Mouse (Mus musculus): ENCODE data around the gene Rgs2. TPM values are rescaled to one million over a fixed set of nuclear protein-coding genes. Genes with fewer than 3 reads are reported as not detected.

The Rgs2 gene
- polyA plus RNA-seq, 1 experiment, result 20.4 TPM

DNA sequence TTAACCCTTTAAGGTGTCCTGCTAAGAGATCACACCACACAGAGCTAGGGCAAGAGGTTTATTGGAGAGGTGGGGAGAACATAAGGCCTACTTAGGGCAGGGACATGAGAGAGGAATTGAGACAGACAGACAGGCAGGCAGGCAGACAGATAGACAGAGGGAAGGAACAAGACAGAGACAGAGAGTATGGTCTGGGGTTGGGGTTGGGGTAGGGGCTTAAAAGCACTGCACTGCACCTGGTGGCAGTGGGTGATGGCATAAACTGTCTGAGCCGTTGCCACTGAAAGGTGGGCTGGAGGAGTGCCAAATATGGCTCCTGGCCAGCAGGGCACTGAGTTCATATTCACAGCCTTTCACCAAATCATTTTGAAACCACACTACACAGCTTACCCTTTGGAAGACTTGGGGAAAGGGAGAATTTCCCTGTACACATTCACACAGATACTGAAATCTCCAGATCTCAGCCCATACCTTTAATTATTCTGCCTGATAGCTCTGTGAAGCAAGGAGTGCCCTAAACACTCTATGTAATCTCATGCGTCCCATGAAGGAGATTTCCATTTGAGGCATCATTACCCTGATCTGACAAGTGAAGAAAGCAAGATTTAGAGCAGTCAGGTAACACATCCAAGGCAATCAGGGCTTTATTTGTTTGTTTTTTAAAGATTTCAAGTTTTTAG, 21.7 kb downstream of the Rgs2 start:
- Histone ChIP-seq H3K4me1 (ENCODE audit: control insufficient read depth, insufficient read depth, low read length) (0 out of 2 replicates have a peak, but pooled peaks cover 2% of the 10 kb centered on the region), H3K27ac (ENCODE audit: insufficient read depth, low read length) (no peak overlapping the region), H3K27me3 (ENCODE audit: control insufficient read depth, insufficient read depth, low read length) (no peaks in the 10 kb centered on the region), H3K4me3 (replicated peaks; ENCODE audit: insufficient read depth, low read depth, low read length) (no peak overlapping the region)
- peak in 1 of 2 experiments; percentile 14 for DNase-seq
- 47% methylated on average over 2 of the region's 2 CpGs for WGBS
- TF ChIP-seq CTCF (IDR thresholded peaks at IDR 0.05; ENCODE audit: borderline replicate concordance, insufficient read depth, low read depth, low read length) (no peak), POLR2A (IDR thresholded peaks at IDR 0.05; ENCODE audit: borderline replicate concordance, insufficient read depth, low read length) (no peak)

DNA sequence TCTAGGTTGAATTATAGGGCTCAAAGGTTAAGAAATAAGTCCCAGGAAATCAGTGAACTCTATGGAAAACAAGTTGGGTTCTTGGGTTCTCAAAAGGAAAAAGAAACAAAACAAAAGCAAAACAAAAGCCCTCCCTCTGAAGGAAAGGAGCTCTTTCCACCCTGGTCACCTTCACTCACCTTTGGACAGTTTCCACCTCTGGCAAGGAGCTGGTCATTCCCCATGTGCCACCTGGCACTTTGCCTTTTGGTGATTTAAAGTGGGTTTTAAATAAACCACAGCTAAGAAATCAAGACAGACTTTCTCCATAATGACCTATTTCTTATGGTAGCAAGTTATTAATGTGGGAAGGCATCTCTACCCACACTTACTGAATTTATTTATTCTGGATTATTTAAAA, 23.1 kb downstream of the Rgs2 start:
- peak; percentile 24 to 50 for DNase-seq
- no peak overlapping the region for H3K27ac ChIP-seq (ENCODE audit: insufficient read depth, low read length)
- no peak for TF ChIP-seq CTCF (IDR thresholded peaks at IDR 0.05; ENCODE audit: borderline replicate concordance, insufficient read depth, low read depth, low read length)
- TF ChIP-seq POLR2A (IDR thresholded peaks at IDR 0.05; ENCODE audit: borderline replicate concordance, insufficient read depth, low read length), result no peak
- H3K27me3 ChIP-seq (ENCODE audit: control insufficient read depth, insufficient read depth, low read length), result no peaks in the 10 kb centered on the region
- H3K4me1 ChIP-seq (ENCODE audit: control insufficient read depth, insufficient read depth, low read length), result 0 out of 2 replicates have a peak, but pooled peaks cover 2% of the 10 kb centered on the region
- no peak overlapping the region for H3K4me3 ChIP-seq (replicated peaks; ENCODE audit: insufficient read depth, low read depth, low read length)

DNA sequence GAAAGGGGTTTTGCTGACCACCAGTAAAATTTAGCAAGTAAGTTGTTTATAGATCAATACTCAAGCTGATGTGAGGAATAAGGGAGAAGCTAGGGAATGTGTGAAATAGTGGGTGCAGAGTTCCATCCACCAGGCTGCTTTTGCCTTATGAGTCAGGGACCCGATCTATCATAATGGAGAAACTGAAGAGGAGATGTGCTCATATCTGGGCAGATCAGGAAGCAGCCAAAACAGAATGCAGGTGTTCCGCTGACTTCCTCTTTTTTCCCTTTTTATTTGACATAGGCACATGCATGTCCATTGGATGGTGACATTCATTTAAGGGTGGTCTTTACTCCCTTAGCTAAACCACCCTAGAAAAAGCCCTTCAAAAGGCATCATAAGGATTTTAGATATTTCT, 29.3 kb downstream of the Rgs2 start:
- no peak overlapping the region for H3K27ac ChIP-seq (ENCODE audit: insufficient read depth, low read length)
- TF ChIP-seq POLR2A (IDR thresholded peaks at IDR 0.05; ENCODE audit: borderline replicate concordance, insufficient read depth, low read length) (no peak), CTCF (IDR thresholded peaks at IDR 0.05; ENCODE audit: borderline replicate concordance, insufficient read depth, low read depth, low read length) (no peak)
- DNase-seq, result no peak
- H3K4me3 ChIP-seq (replicated peaks; ENCODE audit: insufficient read depth, low read depth, low read length), result no peak overlapping the region
- no peaks in the 10 kb centered on the region for H3K4me1 ChIP-seq (ENCODE audit: control insufficient read depth, insufficient read depth, low read length)
- WGBS, result 97% methylated on average over 2 of the region's 2 CpGs
- H3K27me3 ChIP-seq (ENCODE audit: control insufficient read depth, insufficient read depth, low read length), result no peaks in the 10 kb centered on the region

DNA sequence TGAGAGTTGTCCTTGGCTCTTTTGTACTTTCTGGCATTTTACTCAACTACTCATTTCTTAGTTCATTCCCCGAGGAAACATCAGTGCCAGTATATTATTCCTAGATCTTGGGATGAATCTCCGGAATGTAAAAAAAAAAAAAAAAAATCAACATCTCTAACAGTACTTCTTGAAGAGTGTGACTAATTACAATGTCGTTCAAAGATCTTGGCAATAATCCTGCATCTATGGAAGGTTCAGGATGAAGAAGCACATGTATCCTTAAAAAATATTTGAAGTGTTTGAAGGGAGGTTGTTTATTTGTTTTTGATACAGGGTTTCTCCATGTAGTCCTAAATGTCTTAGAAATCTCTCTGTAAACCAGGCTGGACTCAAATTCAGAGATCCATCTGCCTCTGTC, 41.7 kb downstream of the Rgs2 start:
- H3K4me3 ChIP-seq (replicated peaks; ENCODE audit: insufficient read depth, low read depth, low read length), result no peak overlapping the region
- no peaks in the 10 kb centered on the region for H3K4me1 ChIP-seq (ENCODE audit: control insufficient read depth, insufficient read depth, low read length)
- no peak overlapping the region for H3K27ac ChIP-seq (ENCODE audit: insufficient read depth, low read length)
- 16% methylated on average over 3 of the region's 3 CpGs for WGBS
- no peaks in the 10 kb centered on the region for H3K27me3 ChIP-seq (ENCODE audit: control insufficient read depth, insufficient read depth, low read length)
- TF ChIP-seq POLR2A (IDR thresholded peaks at IDR 0.05; ENCODE audit: borderline replicate concordance, insufficient read depth, low read length) (no peak), CTCF (IDR thresholded peaks at IDR 0.05; ENCODE audit: borderline replicate concordance, insufficient read depth, low read depth, low read length) (no peak)
- DNase-seq, result no peak

DNA sequence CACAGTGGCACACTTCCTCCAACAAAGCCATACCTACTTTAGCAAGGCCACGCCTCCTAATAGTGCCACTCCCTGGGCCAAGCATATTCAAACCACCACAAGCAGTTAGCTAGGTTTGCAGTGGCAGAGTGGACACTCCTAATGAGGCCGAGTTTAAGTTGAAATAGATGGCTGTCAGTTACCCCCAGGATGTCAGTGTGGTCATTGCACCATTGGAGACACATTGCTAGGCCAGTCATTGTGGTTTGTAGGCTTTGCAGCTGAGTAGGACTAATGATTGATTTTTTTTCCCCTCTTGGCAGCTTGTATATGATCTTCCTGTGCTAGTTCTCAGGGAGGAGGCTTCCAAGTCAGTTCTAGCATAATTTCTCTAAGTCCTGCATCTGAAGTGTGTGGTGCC, 43.6 kb downstream of the Rgs2 start:
- Histone ChIP-seq H3K27me3 (ENCODE audit: control insufficient read depth, insufficient read depth, low read length) (no peaks in the 10 kb centered on the region), H3K27ac (ENCODE audit: insufficient read depth, low read length) (no peak overlapping the region), H3K4me3 (replicated peaks; ENCODE audit: insufficient read depth, low read depth, low read length) (no peak overlapping the region), H3K4me1 (ENCODE audit: control insufficient read depth, insufficient read depth, low read length) (no peaks in the 10 kb centered on the region)
- no peak for DNase-seq
- TF ChIP-seq POLR2A (IDR thresholded peaks at IDR 0.05; ENCODE audit: borderline replicate concordance, insufficient read depth, low read length) (no peak), CTCF (IDR thresholded peaks at IDR 0.05; ENCODE audit: borderline replicate concordance, insufficient read depth, low read depth, low read length) (no peak)
- WGBS, result 90% methylated on average over 2 of the region's 2 CpGs

DNA sequence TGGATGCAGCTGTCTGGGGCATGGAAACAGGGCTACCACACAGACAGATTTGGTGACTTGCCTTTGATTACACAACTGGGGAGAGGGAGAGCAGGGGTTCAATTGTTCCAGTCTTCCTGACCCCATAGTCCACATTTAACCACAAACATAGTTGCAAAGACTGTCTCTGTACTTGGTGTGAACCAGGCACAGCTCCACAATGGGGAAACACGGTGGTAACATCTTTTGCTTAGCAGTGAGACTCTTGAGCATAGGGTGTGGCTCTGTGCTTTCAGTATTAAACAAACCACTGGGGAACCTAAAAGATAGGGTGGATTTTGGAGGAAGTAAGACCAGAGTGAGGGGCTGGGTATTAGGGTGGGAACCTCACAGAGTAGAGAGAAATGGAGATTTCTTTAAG, 47.9 kb downstream of the Rgs2 start:
- Histone ChIP-seq H3K4me3 (replicated peaks; ENCODE audit: insufficient read depth, low read depth, low read length) (no peak overlapping the region), H3K4me1 (ENCODE audit: control insufficient read depth, insufficient read depth, low read length) (no peaks in the 10 kb centered on the region), H3K27me3 (ENCODE audit: control insufficient read depth, insufficient read depth, low read length) (no peaks in the 10 kb centered on the region), H3K27ac (ENCODE audit: insufficient read depth, low read length) (no peak overlapping the region)
- WGBS, result 67% methylated on average over 1 of the region's 1 CpGs
- DNase-seq, result no peak
- no peak for TF ChIP-seq CTCF (IDR thresholded peaks at IDR 0.05; ENCODE audit: borderline replicate concordance, insufficient read depth, low read depth, low read length)
- TF ChIP-seq POLR2A (IDR thresholded peaks at IDR 0.05; ENCODE audit: borderline replicate concordance, insufficient read depth, low read length), result no peak

DNA sequence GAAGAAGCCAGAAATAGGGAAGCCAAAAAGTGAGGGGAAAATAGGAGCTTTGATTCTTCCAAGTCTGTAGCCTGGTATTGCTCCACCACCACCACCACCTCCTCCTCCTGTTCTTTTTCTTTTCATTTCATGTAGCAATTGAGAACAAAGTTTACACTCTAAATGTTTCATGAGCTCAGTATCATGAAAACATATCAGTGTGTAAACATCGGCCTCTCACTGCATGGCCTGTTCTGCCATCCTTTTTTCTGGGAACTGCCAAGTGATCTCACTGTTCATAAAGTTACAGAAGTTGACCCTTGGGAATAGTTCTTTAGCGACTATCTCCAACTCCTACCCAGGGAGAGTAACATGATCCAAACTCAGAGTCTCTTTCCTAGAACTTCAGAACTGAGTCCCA, 51.1 kb downstream of the Rgs2 start:
- WGBS, result 65% methylated on average over 2 of the region's 2 CpGs
- no peaks in the 10 kb centered on the region for H3K27me3 ChIP-seq (ENCODE audit: control insufficient read depth, insufficient read depth, low read length)
- H3K27ac ChIP-seq (ENCODE audit: insufficient read depth, low read length), result no peak overlapping the region
- DNase-seq, result no peak
- H3K4me1 ChIP-seq (ENCODE audit: control insufficient read depth, insufficient read depth, low read length), result no peaks in the 10 kb centered on the region
- H3K4me3 ChIP-seq (replicated peaks; ENCODE audit: insufficient read depth, low read depth, low read length), result no peak overlapping the region
- TF ChIP-seq CTCF (IDR thresholded peaks at IDR 0.05; ENCODE audit: borderline replicate concordance, insufficient read depth, low read depth, low read length), result no peak
- no peak for TF ChIP-seq POLR2A (IDR thresholded peaks at IDR 0.05; ENCODE audit: borderline replicate concordance, insufficient read depth, low read length)

Other genes with a start within 250 kb of the Rgs2 start
- 18.8 and 19.5 TPM in 2 replicates for gene Trove2, start 227.1 kb downstream of the Rgs2 start, polyA plus RNA-seq (2012; rRNA removed)
- 33.8 and 38.9 TPM in 2 replicates for gene Uchl5, start 226.9 kb downstream of the Rgs2 start, polyA plus RNA-seq (2012; rRNA removed)
- gene Rgs13, start 173.2 kb upstream of the Rgs2 start, polyA plus RNA-seq (2012; rRNA removed), result not detected in 2 replicates
- gene Rgs1, start 245.1 kb upstream of the Rgs2 start, polyA plus RNA-seq (2012; rRNA removed), result 0.08 TPM in 1 of 2 replicates, not detected in the other